Mouse (Mus musculus): ENCODE data around the gene Olfml3.

GRCm38 (mm10) chr3:103733799-103734695 lies 3.8 kb downstream of the Olfml3 start:
- TF ChIP-seq POLR2A (IDR thresholded peaks at IDR 0.05; ENCODE audit: extremely low read depth, insufficient read depth, low read length) (no peak), CTCF (IDR thresholded peaks at IDR 0.05; ENCODE audit: low read depth, low read length) (no peak)

All from liver, adult 2 months (tissue).